Mouse (Mus musculus) lung, postnatal 0 days (tissue): ENCODE data around the gene Prg2. TPM values are rescaled to one million over a fixed set of nuclear protein-coding genes. Genes with fewer than 3 reads are reported as not detected.
A peak's percentile ranks its signal among the peaks of the same experiment; 100 is the strongest.

ENCODE experiments used
- ATAC-seq: fragments of 200-750 bp; cut with Nextera tagmentation; 2 replicates; pipeline ENCODE4 v1.8.0; 2017; ENCODE audit warnings: moderate library complexity
- DNase-seq: peaks from one replicate; pipeline ENCODE4 v3.0.0-alpha.2; 2016; ENCODE audit warnings: low spot score
- H3K27ac ChIP-seq: fragments of 300-500 bp; sonication (generic); 2 replicates; pipeline ENCODE4 v1.5.1; 2014; ENCODE audit warnings: antibody characterized with exemption, mild to moderate bottlenecking, low read length, mixed read lengths
- H3K27me3 ChIP-seq: fragments of 300-500 bp; sonication (generic); replicated peaks from 2 replicates; pipeline ENCODE4 v1.6.1; 2014; ENCODE audit warnings: low read length, mixed read lengths; ENCODE audit not compliant: insufficient read depth
- H3K36me3 ChIP-seq: fragments of 300-500 bp; sonication (generic); 2 replicates; pipeline ENCODE4 v1.6.1; 2014; ENCODE audit warnings: low read length, mixed read lengths; ENCODE audit not compliant: insufficient read depth
- H3K4me1 ChIP-seq: fragments of 300-500 bp; sonication (generic); 2 replicates; pipeline ENCODE4 v1.6.1; 2014; ENCODE audit warnings: antibody characterized with exemption, low read depth, low read length, mixed read lengths; ENCODE audit not compliant: insufficient read depth
- H3K4me2 ChIP-seq: fragments of 300-500 bp; sonication (generic); replicated peaks from 2 replicates; pipeline ENCODE4 v1.6.1; 2014; ENCODE audit warnings: low read depth, mild to moderate bottlenecking, low read length, moderate library complexity, mixed read lengths
- H3K4me3 ChIP-seq: fragments of 300-500 bp; sonication (generic); 2 replicates; pipeline ENCODE4 v1.5.1; 2014; ENCODE audit warnings: low read depth, low read length
- H3K9ac ChIP-seq: fragments of 300-500 bp; sonication (generic); replicated peaks from 2 replicates; pipeline ENCODE4 v1.6.1; 2014; ENCODE audit warnings: low read depth, mild to moderate bottlenecking
- H3K9me3 ChIP-seq: fragments of 300-500 bp; sonication (generic); 2 replicates; pipeline ENCODE4 v1.6.1; 2016; ENCODE audit warnings: low read length, mixed read lengths
- CTCF ChIP-seq: IDR thresholded peaks from 2 replicates; pipeline ENCODE4 v1.5.1; 2016; ENCODE audit warnings: antibody characterized with exemption, mild to moderate bottlenecking
- EP300 ChIP-seq: IDR thresholded peaks from 2 replicates; pipeline ENCODE4 v1.6.1; 2016; ENCODE audit warnings: antibody characterized with exemption, mild to moderate bottlenecking, control low read depth
- WGBS: fragments of 180-500 bp; shearing (Covaris S2); extraction: QIAGEN DNeasy Blood & Tissue Kit; methylation state at CpG from one replicate; pipeline ENCODE4 v1.1.7; 2014; 5-methylcytosine and 5-hydroxymethylcytosine counted together
- polyA plus RNA-seq: library from polyadenylated mRNA; unstranded; fragments of >200 nt; fragmentation: Nextera tagmentation; extraction: Ambion mirVana; gene quantifications from 2 replicates; pipeline ENCODE4 v1.2.1, GENCODE M21; 2015

Gene Prg2
- polyA plus RNA-seq, 1 experiment from 2014 or later = not detected

DNA sequence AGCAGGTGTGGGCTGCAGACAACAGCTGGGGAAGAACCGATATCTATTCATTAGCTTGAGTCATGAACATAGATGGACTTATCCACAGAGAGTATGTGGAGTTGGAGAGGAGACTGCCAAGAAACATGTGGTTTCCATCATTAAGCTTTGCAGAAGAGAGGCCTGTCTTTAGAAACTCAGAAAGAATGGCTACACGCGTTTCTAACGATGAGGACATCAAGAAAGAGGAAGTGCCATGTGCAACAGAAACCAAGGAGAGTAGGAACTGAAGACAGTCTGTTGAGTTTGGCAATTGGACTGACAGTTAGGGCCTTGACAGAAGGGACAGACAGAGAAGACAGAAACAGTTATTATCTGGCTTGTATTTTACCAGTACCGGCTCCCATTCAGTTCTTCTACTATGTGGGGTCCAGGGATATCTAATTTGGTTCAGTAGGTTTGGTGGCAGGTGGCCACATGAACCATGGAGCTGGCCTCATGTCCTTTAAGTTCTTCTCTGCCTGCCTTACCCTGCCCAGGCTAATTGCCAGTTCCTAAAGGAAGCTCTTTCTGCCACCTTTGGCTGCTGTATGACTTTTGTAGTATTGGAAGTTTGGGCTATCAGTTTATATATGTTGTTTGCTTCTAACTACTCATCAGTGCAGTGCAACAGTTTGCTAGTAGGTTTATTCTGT is 12.8 kb upstream of the Prg2 start:
- Histone ChIP-seq H3K27ac (no peak overlapping the region), H3K36me3 (no peaks in the 10 kb centered on the region), H3K4me1 (no peaks in the 10 kb centered on the region), H3K4me2 (no peak overlapping the region), H3K9ac (no peak overlapping the region), H3K9me3 (no peaks in the 10 kb centered on the region), H3K4me3 (no peak overlapping the region), H3K27me3 (no peaks in the 10 kb centered on the region)
- 79% methylated on average over 5 of the region's 5 CpGs for WGBS
- peak; percentile 18 for DNase-seq
- TF ChIP-seq EP300 = no peak
- no peak for TF ChIP-seq CTCF
- no peak for ATAC-seq

DNA sequence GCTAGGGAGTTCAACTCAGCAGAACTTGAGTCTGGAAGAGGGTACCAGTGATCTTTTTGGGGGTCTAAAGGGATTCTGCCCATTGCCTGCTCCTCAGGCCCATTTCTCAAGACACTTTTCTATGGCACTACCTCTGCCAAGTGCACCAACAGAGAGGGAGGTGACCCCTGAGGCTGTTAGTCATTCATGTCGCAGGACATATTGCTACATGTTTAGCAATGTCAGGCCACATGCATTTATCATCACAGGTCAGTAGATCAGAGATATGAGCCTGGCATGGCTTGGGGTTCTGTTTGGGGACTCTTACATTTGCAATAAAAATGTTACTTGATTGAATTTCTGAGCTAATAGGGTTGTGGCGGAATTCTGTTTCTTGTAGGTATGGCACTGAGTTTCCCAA is 4.7 kb upstream of the Prg2 start:
- Histone ChIP-seq H3K4me3 (no peak overlapping the region), H3K27me3 (no peaks in the 10 kb centered on the region), H3K9ac (no peak overlapping the region), H3K4me2 (no peak overlapping the region), H3K9me3 (no peaks in the 10 kb centered on the region), H3K36me3 (no peaks in the 10 kb centered on the region), H3K4me1 (no peaks in the 10 kb centered on the region), H3K27ac (no peak overlapping the region)
- WGBS = 88% methylated on average over 2 of the region's 2 CpGs
- DNase-seq (no peak), ATAC-seq (no peak)
- no peak for TF ChIP-seq CTCF
- TF ChIP-seq EP300 = no peak

- no peaks in the 10 kb centered on the region for H3K36me3 ChIP-seq
- no peak within 1 kb of the TSS for H3K4me2 ChIP-seq
- DNase-seq = no peak
- no peak within 1 kb of the TSS for H3K27ac ChIP-seq
- 61% methylated on average over 1 of the region's 1 CpGs for WGBS
- no peak within 1 kb of the TSS for H3K4me3 ChIP-seq
- H3K4me1 ChIP-seq = no peaks in the 10 kb centered on the region
- no peak within 1 kb of the TSS for H3K9ac ChIP-seq
- TF ChIP-seq EP300 (no peak), CTCF (no peak)
- H3K9me3 ChIP-seq = no peaks in the 10 kb centered on the region
- H3K27me3 ChIP-seq = no peaks in the 10 kb centered on the region
- no peak for ATAC-seq
Observed at GRCm38 (mm10) chr2:84987930-84988329, 7.7 kb downstream of the Prg2 start, which contains the start of gene Prg3. TSS of gene Prg3 (plus strand) at chr2:84988215.

GRCm38 (mm10) chr2:84996376-84996775 is 16.1 kb downstream of the Prg2 start:
- WGBS = 79% methylated on average over 2 of the region's 2 CpGs
- no peaks in the 10 kb centered on the region for H3K36me3 ChIP-seq
- no peak overlapping the region for H3K27ac ChIP-seq
- no peak overlapping the region for H3K4me3 ChIP-seq
- H3K9me3 ChIP-seq = no peaks in the 10 kb centered on the region
- DNase-seq (no peak), ATAC-seq (no peak)
- no peak overlapping the region for H3K9ac ChIP-seq
- H3K27me3 ChIP-seq = no peaks in the 10 kb centered on the region
- no peak for TF ChIP-seq CTCF
- TF ChIP-seq EP300 = no peak
- H3K4me1 ChIP-seq = no peaks in the 10 kb centered on the region; the same call in 1 of the 2 replicates
- no peak overlapping the region for H3K4me2 ChIP-seq

GRCm38 (mm10) chr2:84999486-85000181 is 19.4 kb downstream of the Prg2 start:
- 41% methylated on average over 3 of the region's 3 CpGs for WGBS
- H3K36me3 ChIP-seq = no peaks in the 10 kb centered on the region
- H3K4me3 ChIP-seq = no peak overlapping the region
- no peak overlapping the region for H3K9ac ChIP-seq
- H3K4me2 ChIP-seq = no peak overlapping the region
- H3K9me3 ChIP-seq = no peaks in the 10 kb centered on the region
- TF ChIP-seq EP300 (peak; percentile 47; the same call in 1 of the 2 replicates), CTCF (no peak)
- H3K27me3 ChIP-seq = no peaks in the 10 kb centered on the region
- ATAC-seq = peak; percentile 76
- H3K27ac ChIP-seq = peak overlapping the region; percentile 32; the same call in 1 of the 2 replicates
- no peaks in the 10 kb centered on the region; the same call in 1 of the 2 replicates for H3K4me1 ChIP-seq
- DNase-seq = peak; percentile 64

DNA sequence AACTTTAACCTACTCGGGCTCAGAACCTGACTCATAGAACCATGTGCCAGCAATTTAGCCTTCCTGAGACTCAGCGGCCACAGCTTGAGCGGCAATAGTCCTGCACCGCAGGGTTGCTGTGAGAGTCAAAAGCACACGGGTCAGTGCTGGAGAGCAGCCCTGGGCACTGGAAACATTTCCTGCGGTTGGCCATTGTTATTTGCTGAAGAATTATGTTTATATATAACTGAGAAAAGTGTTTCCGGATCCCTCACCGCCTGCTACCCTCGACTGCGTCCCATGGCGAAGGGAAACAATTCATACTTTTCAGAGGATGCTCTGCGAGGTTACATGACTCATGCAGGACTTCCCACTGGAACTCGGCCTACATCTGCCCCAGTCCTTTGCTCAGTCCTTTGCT is 21.2 kb downstream of the Prg2 start:
- ATAC-seq (peak; percentile 81), DNase-seq (peak; percentile 48)
- Histone ChIP-seq H3K27me3 (no peaks in the 10 kb centered on the region), H3K9me3 (no peaks in the 10 kb centered on the region), H3K27ac (no peak overlapping the region), H3K4me2 (no peak overlapping the region), H3K4me3 (no peak overlapping the region), H3K36me3 (no peaks in the 10 kb centered on the region), H3K4me1 (no peaks in the 10 kb centered on the region; the same call in 1 of the 2 replicates), H3K9ac (no peak overlapping the region)
- WGBS = 51% methylated on average over 13 of the region's 13 CpGs
- TF ChIP-seq EP300 (peak; percentile 71), CTCF (no peak)
